Mouse (Mus musculus) lung, postnatal 36 days (tissue): ENCODE data around the gene Slc17a5.
"Not testable (repeated sequence)": the region's sequence is repeated elsewhere in the genome, so short reads cannot be mapped to it uniquely, and the experiment has no call there.

Experiments
- DNase-seq: peaks from one replicate; pipeline ENCODE4 v3.0.0; 2022; ENCODE audit warnings: mixed read lengths

Slc17a5 gene

GRCm38 (mm10) chr9:78558586-78559214 lies 29.1 kb downstream of the Slc17a5 start:
- peak; percentile 30 for DNase-seq

- no peak for DNase-seq
These were observed 30.8 kb downstream of the Slc17a5 start for GRCm38 (mm10) chr9:78557041-78557440.

- DNase-seq, result peak; percentile 91
These were observed 34.9 kb downstream of the Slc17a5 start for GRCm38 (mm10) chr9:78552984-78553383.

- DNase-seq, result peak; percentile 44
These were observed 36.1 kb downstream of the Slc17a5 start for GRCm38 (mm10) chr9:78551761-78552160.

- peak; percentile 32 for DNase-seq
These were observed 40.1 kb downstream of the Slc17a5 start for GRCm38 (mm10) chr9:78547742-78548141.

- DNase-seq, result no peak
These were observed 40.9 kb downstream of the Slc17a5 start for GRCm38 (mm10) chr9:78546944-78547343.

GRCm38 (mm10) chr9:78541758-78542157 lies 46.1 kb downstream of the Slc17a5 start:
- DNase-seq, result no peak

- DNase-seq, result no peak
These were observed 49.4 kb downstream of the Slc17a5 start for GRCm38 (mm10) chr9:78538421-78538820.

- DNase-seq, result no peak
These were observed 50.5 kb downstream of the Slc17a5 start for GRCm38 (mm10) chr9:78537154-78537873.

- no peak for DNase-seq
These were observed 53.2 kb downstream of the Slc17a5 start for GRCm38 (mm10) chr9:78534606-78535005.

GRCm38 (mm10) chr9:78533296-78533935 lies 54.4 kb downstream of the Slc17a5 start:
- DNase-seq, result peak; percentile 89

- DNase-seq, result peak; percentile 59
These were observed 55.5 kb downstream of the Slc17a5 start for GRCm38 (mm10) chr9:78532341-78532819.

- DNase-seq, result no peak
These were observed 56.0 kb downstream of the Slc17a5 start for GRCm38 (mm10) chr9:78531816-78532215.

GRCm38 (mm10) chr9:78527767-78528381 lies 60.0 kb downstream of the Slc17a5 start:
- peak; percentile 87 for DNase-seq

- DNase-seq, result peak; percentile 90
These were observed 60.5 kb downstream of the Slc17a5 start for GRCm38 (mm10) chr9:78527301-78527761.

GRCm38 (mm10) chr9:78526206-78526605 lies 61.6 kb downstream of the Slc17a5 start:
- DNase-seq, result no peak

GRCm38 (mm10) chr9:78525451-78526135 lies 62.2 kb downstream of the Slc17a5 start:
- no peak for DNase-seq

GRCm38 (mm10) chr9:78521689-78522088 lies 66.2 kb downstream of the Slc17a5 start:
- peak; percentile 61 for DNase-seq

- peak; percentile 81 for DNase-seq
These were observed 66.8 kb downstream of the Slc17a5 start for GRCm38 (mm10) chr9:78520780-78521601.

- peak; percentile 63 for DNase-seq
These were observed 67.6 kb downstream of the Slc17a5 start for GRCm38 (mm10) chr9:78520127-78520779.

- DNase-seq, result not testable (repeated sequence)
These were observed 70.6 kb downstream of the Slc17a5 start for GRCm38 (mm10) chr9:78517237-78517636.
